Mouse (Mus musculus) A20 (cell line): ENCODE data around the gene Lmntd2.

ENCODE experiments used
- DNase-seq: peaks from one replicate; pipeline ENCODE4 v3.0.0-alpha.2; 2011; ENCODE audit warnings: low read depth, low spot score

Gene Lmntd2

DNA sequence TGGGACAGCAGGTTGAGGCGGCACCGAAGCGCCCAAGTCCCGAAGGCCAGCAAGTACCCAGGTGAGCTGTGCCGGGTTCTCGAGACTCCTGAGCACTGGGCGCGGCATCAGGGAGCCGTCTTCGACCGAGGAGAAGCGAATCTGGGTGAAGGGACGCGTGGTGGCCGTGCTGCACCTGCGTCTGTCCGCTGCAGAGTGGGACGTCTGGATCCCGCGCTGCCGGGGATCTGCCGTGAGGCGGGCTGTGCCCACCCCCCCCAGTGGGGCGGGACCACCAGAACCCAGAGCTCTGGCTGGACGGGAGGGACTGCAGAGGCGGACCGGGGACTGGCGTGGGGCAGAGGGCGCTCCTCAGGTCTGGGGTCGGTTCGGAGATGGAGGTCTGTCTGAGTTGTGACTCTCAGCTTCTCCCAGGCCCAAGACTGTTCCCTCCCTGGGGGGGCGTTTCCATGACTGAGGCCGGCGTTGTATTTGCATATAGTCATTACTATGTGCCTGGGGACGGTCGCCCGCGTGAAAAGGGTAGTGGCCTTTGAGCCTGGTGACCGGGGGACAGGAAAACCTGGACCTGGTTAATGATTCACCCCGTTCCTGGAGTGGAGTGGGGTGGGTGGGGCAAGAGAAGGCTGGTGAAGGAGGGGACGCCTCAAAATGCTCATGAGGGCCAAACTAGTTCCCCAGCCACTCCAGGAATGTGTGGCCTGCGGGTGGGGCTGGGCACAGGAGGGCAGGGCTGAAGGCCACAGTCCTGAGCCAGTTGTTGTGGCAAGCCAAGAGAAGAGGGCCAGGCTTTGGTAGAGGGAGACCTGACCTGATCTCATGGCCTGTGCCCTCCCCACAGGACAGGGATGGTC is 2.2 kb upstream of the Lmntd2 start:
- DNase-seq = peak; percentile 88

DNA sequence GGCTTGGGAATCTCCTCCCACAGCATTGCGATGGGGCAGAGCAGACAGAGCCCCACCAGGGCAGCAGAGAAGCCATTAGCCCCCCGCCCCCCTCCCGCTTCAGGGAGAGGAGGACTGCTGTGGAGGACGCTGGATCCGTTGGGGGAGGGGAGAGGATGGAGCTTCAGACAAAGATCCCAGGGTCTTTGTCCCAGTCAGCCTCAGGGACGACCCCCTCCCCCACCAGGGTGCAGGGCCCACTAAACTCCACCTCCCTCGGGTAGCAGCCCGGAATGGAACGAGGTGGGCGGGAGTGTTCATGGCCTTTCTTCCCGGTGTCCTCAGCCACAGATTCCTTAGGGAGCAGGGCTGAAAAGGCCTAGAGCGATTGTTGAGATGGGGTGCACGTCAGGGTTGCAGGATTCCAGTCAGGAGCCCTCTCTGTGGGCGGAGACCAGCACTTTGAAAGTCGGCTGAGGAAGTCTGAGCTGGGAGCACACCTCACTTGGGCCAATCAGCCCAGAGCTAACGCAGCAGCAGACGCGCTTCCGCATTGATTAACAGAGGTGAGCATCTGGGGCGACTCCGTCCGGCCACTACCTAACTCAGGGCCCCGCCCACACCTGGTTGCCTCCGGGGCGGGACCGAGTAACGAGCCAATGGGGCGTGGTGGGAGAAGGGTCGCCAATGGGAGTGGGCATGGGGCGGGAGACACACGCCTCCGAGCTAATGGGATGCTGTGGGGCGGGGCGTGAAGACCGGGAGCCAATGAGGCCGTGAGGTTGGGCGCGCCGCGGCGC is 1.4 kb upstream of the Lmntd2 start, which contains the start of gene Rassf7:
TSS of gene Rassf7 (plus strand) at position 760 of the 779 bp plus-strand sequence.
- peak; percentile 100 for DNase-seq

DNA sequence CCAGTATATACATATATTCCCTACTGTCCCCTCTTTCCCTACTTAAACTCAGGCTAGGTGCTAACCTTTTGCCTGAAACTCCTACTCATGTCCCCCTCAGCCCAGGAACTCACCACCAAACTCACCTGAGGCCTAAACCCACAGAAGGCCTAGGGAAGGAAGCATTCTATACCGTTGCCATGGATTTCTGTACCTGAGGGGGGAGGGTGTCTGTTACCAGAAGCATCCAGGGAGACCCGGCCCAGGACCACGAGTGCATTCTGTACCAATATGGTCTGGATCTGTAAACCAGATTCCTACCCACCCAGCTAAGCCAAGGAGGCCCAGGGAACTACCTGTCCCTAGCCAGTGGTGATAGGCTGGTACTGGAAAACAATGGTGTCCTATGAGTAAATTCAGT is 430 bp upstream of the Lmntd2 start:
- no peak for DNase-seq

DNA sequence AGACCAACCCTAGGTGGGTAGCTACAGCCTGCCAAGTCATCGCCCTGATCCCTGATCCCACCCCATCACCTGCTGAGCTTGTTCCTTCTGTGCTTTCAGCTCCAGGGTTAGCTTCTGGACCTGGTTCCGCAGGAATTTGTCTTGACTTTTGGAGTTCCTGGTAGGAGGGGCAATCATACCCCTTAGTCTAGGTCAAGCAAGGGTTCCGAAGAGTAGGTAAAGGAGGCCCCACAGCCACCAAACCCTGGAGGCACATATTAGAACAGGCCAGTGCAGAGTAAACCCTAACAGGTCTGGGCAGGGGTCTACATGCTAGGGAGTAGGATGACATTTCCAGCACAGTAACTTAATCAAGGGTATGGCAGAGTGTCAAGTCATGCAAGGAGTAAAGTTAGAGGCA is 747 bp downstream of the Lmntd2 start:
- DNase-seq = no peak

- no peak for DNase-seq
These were observed 3.2 kb downstream of the Lmntd2 start for GRCm38 (mm10) chr7:141210606-141211131.

DNA sequence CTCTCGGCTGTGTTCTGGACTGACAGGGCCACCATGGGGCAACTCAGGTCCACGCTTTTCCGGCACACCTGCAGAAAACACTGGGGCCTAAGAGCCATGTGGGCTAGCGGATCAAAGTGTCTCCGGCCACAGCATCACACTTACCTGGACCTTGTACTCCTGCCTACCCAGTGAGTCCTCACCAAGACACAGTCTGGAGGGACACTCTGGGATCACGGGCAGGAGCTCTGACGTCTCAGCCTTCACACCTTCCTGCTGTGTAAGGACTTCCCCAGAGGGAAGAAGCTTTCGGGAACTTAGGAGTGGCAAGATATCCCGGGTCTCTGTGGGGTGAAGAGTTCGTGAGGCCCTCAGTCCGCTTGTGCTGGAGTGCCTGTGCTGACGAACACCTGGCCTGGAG is 3.7 kb downstream of the Lmntd2 start:
- DNase-seq = no peak

DNA sequence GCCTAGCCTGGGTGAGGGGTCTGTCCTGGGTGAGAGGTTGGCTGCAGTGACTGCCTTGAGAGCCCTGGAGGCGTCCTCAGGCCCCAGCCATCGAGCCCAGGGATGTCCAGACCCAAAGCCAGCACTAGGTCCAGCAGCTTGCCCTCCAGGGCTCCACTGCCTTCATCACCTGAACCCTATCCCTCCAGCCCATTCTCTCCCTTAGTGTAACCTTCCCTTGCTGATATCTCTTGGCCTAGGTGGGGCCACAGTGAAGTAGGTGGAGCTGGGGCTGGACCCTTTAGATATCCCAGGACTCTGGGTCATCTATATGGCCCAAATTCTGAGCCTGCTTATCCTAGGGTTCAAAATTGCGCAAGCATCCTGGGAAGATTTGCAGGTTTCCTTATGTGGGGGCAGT is 4.4 kb downstream of the Lmntd2 start:
- no peak for DNase-seq

GRCm38 (mm10) chr7:141206182-141206937 is 7.5 kb downstream of the Lmntd2 start:
- DNase-seq = no peak

DNA sequence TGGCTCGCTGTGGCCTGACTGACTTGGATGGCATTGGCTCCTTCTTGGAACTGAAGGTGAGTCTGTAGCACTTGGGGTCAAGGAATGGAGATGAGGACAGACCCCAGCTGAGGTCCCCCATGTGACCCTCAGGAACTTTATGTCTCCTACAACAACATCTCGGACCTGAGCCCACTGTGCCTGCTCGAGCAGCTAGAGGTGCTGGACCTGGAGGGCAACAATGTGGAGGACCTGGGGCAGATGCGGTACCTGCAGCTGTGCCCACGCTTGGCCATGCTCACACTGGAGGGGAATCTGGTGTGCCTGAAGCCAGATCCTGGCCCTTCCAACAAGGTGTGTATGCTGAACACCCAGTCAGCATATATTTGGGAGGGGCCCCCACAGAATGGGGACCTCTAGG is 8.4 kb downstream of the Lmntd2 start:
- DNase-seq = no peak

DNA sequence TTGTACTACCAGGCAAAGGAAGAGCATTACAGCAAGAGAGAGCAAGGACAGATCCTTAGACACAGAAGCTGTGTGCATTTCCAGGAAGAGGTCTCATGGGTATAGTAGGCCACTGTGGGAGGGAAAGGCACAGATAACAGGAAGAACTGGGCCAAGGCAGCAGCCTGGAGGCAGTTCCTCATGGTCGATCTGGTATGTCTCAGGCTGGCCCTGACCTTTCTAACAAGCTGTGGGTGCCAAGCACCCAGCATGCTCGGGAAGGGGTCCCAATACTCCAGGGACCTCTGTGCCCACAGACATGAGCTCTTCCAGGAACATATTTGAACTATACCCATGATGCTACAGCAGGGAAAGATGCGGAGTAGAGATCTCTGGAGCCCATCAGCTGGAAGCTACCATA is 9.3 kb downstream of the Lmntd2 start:
- no peak for DNase-seq

- DNase-seq = no peak
These were observed 15.8 kb downstream of the Lmntd2 start for GRCm38 (mm10) chr7:141198121-141198520.

GRCm38 (mm10) chr7:141196619-141197282 is 17.1 kb downstream of the Lmntd2 start:
- no peak for DNase-seq

- no peak for DNase-seq
These were observed 18.1 kb downstream of the Lmntd2 start for GRCm38 (mm10) chr7:141195754-141196153.

DNA sequence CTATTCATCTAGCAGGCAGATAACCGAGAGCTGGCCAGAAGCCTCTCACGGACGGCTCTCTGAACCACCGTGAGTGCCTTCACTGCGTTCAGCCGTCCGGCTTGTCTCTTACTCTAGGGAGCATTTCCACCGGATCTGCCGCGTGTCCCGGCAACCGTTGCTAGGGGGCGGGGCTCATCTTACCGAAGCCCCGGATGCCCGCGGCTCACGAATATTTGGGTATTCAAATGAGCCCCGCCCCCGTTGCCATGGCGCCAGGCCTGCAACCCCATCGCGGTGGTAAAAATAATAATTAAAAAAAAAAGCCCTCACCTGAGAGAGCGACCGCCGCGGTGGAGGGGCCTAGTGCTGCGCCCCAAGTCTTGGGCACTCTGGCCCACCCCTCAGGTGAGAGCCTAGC is 19.1 kb downstream of the Lmntd2 start:
- DNase-seq = peak; percentile 98

- DNase-seq = no peak
These were observed 19.5 kb downstream of the Lmntd2 start for GRCm38 (mm10) chr7:141194409-141194808.

GRCm38 (mm10) chr7:141193948-141194347 is 19.9 kb downstream of the Lmntd2 start, which contains the start of the genes Hras and Lrrc56:
Gene Hras (minus strand): TSS chr7:141194005.
Gene Lrrc56 (plus strand): TSS chr7:141194157.
- peak; percentile 99 for DNase-seq

DNA sequence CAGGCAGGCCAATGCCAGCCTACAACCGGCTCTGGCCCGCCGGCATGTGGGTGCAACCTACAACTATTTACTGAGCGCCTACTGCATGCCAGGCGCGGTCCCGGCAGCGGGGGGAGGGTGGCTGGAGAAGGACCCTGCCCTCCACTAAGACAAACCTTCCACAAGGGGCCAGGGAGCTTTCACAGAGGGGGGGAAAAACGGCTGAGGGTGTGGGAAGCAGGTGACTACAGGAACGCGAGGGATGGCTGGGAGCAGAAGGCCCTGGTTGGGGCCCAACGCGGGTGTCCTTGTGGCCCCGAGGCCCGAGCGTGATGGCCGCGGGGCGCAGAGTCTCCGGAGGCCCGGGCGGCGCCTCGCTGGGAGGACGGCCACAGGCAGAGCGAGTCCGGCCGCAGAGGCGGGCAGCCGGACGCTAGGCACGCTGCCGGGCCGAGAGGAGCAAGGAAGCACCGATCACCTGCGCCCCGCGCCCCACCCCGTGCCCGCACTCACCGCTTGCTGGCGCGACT is 20.5 kb downstream of the Lmntd2 start:
- peak; percentile 69 for DNase-seq

DNA sequence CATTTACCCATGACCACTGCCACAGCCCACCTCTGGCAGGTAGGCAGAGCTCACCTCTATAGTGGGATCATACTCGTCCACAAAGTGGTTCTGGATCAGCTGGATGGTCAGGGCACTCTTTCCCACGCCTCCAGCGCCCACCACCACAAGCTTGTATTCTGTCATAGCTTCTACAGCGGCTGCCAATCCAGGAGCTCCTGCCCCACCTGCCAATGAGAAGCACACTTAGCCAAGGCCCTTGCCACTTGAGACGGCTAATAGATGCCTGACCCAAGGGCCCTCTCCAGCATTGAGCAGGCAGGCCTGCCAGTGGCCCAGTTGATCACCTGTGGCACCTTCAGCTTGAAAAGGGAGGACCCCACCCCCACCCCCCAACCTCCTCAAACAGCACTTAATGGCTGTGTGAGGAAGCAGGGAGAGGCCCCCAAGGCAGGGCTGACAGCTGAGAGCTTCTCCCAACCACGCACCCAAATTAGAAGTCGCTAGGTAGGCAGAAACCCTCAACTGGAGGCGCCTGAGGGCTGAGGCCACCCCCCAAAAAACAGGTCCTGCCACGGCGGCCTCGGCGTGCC is 21.0 kb downstream of the Lmntd2 start:
- no peak for DNase-seq

DNA sequence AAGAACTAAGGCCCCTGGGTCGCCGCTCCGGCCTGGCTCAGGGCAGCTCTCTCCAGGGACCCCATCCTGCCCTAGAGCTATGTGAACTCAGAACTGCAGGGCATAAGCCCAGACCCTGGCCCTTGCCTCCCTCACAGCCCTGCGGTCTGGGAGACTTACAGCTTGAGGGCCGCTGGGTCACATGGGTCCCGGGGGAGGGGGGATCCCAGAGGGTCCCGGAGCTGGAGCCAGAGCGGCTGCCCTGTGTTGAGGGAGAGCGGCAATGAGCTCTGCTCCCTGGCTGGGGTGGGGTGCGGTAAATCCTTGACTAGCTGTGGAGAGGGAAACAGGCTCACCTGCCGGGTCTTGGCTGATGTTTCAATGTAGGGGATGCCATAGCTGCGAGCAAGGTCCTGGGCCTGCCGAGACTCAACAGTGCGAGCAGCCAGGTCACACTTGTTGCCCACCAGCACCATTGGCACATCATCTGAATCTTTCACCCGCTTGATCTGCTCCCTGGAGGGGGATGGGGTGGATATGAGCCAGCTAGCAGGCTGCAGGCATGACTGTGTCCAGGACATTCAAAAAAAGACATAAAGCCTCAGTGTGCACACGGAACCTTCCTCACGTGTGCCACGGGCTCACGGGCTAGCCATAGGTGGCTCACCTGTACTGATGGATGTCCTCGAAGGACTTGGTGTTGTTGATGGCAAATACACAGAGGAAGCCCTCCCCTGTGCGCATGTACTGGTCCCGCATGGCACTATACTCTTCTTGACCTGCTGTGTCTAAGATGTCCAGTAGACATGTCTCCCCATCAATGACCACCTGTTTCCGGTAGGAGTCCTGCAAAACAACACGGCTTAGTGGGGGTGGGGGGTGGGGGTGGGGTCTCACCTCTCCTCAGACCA is 21.8 kb downstream of the Lmntd2 start:
- no peak for DNase-seq
